Mouse (Mus musculus) layer of hippocampus, adult 9-10 months (tissue): Measurements from ENCODE around the gene Nlrp4c.
"Not testable (repeated sequence)": the region's sequence is repeated elsewhere in the genome, so short reads cannot be mapped to it uniquely, and the experiment has no call there.

ENCODE experiments used
- DNase-seq: peaks from one replicate; pipeline ENCODE4 v3.0.0; 2022; ENCODE audit warnings: low spot score

The Nlrp4c gene

GRCm38 (mm10) chr7:6044861-6045260 is at the start of gene Nlrp4c:
TSS of gene Nlrp4c (plus strand) at chr7:6045161.
- DNase-seq: no peak

DNA sequence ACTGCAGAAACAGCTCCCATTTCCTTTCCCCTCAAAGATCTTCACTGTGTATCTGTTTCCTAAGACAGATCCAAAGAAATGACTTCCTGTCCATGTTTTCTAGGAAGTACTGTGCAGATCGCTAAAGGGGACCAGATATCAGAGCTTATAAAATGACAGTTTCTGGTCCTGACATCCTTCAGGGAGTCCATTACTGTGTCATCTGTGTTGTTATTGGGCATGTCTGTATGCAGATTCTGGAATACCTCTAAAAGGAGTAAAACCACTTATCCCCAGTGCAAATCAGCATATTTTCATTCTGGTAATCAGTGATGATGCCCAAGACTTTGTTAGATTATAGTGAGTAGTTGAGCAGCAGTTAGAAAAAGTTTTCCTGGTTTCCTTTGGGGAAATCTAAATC is 34.1 kb upstream of the Nlrp4c start, which contains the start of gene Vmn1r65:
Vmn1r65 (minus strand) TSS at position 101 of the 400 bp plus-strand sequence.
- no peak for DNase-seq

DNA sequence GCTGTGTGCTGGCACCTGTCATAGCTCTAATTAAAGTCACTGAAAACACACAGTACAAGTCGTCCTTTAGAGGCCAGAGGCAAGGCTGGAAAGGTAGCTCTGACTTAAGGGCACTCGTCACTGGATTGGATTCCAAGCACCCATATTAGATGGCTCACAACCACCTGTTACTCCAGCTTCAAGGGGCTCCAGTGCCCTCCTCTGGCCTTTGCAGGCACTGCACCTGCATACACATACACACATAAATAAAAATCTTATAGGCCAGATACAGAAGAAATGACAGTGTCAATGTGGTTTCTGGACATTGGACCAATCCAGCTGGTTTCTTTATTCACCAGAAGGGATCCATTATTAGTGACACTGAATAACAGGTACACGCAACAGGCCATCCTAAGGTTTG is 74.5 kb downstream of the Nlrp4c start:
- DNase-seq: no peak

DNA sequence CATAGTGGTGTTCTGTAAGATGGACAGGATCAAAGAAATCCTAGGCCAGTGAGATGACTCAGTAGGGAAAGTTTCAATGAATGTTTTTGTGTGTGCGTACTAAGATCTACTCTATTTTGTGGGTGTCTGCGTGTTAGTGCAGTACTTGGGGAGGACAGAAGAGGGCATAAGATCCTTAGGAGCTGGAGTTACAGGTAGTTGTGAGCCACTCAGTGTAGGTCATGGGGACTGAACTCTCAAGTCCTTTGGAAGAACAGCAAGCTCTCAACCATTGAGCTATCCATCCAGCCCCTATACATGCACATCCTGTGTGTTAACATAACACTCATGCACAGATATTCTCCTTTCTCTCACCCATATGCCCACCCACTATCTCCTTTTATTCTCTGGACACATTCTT is 75.1 kb downstream of the Nlrp4c start:
- not testable (repeated sequence) for DNase-seq

DNA sequence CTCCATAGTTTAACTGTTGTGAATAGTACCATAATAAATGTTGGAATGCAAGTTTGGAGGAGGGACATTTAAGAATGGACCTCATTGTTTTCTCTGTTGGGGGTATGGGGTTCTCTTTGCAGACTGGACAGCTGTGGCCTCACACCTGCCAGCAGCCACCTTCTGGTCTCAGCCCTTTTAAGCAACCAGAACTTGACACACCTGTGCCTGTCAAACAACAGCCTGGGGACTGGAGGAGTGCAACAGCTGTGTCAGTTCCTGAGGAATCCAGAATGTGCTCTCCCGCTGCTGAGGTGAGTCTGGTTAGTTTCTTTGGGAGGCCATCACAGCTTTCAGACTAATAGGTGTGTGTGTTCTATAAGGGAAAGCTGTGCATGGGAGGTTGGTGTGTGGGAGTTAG is 76.2 kb downstream of the Nlrp4c start:
- DNase-seq: not testable (repeated sequence)

GRCm38 (mm10) chr7:6126690-6127448 is 81.9 kb downstream of the Nlrp4c start:
- peak; percentile 86 for DNase-seq

GRCm38 (mm10) chr7:6130346-6130745 is 85.4 kb downstream of the Nlrp4c start:
- DNase-seq: no peak

DNA sequence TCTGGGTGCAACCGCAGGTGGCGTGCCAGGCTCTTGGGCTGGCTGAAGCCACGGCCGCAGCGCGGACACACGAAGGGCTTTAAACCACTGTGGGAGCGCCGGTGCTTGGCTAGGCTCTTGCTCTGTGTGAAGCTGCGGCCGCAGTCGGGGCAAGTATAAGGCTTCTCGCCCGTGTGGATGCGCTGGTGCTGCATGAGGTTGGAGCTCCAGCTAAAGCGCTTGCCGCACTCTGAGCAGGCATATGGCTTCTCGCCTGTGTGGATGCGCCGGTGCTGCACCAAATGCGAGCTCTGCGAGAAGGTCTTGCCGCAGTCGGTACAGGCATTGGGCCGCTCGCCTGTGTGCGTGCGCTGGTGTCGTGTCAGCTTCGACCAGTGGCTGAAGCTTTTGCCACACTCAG is 87.7 kb downstream of the Nlrp4c start:
- DNase-seq: no peak

GRCm38 (mm10) chr7:6136497-6136896 is 91.5 kb downstream of the Nlrp4c start:
- no peak for DNase-seq

DNA sequence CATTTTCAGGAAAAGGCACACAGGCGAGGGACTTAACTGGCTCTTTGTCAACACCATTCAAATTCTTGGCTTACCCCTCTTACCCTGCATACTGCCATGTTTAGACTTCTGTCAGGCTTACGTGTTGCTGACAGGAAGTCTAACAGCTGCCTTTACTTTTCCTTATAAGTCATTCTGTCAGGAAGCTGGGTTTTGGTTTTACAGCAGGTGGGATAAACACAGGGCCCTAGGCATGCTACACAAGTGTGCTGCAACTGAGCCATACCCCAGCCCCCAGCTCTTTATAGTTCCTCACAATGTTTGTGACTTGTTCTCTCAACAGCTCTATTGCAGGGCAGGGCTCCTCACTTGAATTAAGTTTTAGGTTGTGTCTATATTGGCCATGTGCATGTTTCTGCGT is 94.3 kb downstream of the Nlrp4c start:
- no peak for DNase-seq

DNA sequence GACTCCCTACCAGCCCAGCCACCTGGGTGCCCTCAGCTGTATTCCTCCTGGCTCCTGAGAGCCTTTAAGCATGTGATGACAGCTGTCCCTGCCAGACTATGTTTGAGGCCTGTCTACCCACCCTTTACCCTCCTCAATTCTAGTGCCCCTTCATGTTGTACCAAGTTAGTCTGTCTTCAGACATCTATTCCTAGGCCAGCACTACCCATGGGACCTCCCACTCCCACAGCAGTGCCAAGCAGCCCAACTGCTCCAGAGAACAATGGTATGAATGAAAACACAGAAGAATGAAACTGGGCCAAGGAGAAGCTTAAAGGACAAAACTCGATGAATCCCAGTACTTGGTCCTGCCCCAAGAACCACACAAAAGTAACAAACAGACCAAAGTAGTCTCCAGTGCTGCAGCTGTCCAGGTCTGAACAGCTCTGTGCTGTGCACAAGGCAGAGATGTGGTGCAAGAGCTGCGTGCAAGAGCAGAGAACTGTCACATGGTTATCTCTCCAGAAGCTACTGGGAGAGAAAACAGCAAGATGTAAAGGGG is 99.1 kb downstream of the Nlrp4c start:
- no peak for DNase-seq

GRCm38 (mm10) chr7:6145423-6146188 is 100.6 kb downstream of the Nlrp4c start:
- no peak for DNase-seq

DNA sequence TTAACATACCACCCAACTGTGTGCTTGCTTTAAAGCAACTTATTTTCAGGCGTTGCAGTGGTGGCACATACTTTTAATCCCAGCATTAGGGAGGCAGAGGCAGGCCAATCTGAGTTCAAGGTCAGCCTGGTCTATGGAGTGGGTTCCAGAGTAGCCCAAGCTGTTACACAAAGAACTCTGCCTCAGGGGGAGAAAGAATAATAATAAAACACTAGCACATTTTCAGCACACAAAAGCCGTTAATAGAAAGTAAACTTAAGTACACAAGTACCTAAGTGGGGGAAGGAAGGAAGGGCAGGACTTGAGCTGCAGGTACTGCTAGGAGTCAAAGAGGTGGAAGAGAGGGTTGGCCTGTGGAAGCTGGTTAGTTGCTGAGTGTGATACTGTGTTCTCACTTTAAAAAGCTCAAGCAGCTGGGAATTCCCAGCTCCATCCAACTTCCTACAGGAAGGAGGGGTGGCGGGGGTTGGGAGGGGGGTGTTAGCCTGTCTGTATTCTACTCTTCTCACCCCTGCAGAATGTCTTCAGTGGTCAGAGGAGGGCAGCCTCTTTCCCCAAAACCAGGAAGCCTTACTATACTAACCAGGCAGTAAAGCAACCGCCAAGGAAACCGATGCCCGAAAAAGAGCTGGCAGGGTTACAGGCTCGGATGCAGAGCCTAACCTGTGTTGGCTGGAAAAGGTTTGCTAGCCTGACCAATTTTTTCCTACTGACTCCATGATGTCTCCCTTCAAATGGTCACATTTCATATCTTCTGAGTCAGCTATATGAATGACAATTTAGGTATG is 101.4 kb downstream of the Nlrp4c start:
- DNase-seq: no peak

GRCm38 (mm10) chr7:6146982-6147325 is 102.0 kb downstream of the Nlrp4c start:
- no peak for DNase-seq

GRCm38 (mm10) chr7:6147688-6148087 is 102.7 kb downstream of the Nlrp4c start:
- no peak for DNase-seq

GRCm38 (mm10) chr7:6151266-6151665 is 106.3 kb downstream of the Nlrp4c start:
- no peak for DNase-seq

DNA sequence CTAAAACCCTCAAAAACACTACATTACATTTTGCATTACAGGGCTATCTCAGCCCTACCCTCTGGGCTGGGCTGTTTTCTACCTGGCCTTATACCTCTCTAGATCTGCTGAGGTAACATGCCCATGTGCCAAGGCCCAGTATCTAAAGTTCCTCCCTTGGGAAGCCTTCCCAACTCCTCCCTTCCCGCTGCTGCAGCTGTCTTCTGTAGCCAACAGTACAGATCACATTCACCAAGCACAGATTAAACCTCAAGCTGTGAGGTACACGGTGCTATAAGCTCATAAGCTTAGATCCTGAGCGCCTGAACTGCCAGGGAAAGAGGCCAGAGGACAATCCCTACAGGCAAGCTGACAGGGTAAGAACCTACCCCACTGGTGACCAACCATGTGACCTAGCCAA is 107.1 kb downstream of the Nlrp4c start:
- DNase-seq: no peak

DNA sequence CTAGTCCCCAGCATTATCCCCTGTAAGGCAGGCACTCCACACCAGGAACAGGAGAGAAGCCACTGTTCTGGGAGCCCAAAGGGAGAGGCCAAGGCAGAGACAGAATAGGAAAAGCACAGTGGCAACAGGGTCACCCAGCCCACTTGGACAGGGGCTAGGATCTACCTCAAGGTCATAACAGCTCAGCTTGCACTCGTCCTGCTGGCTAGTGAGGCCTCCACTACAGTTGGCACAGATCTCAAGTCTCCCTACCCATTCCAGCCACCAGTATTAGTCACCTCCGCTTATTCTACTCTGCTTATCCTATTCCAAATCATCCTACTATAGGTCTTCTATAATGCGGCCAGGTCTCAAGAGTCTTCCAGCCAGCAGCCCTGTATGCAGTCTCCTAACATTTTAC is 108.2 kb downstream of the Nlrp4c start:
- DNase-seq: no peak

GRCm38 (mm10) chr7:6154164-6154563 is 109.2 kb downstream of the Nlrp4c start:
- DNase-seq: no peak
